Mouse (Mus musculus) ES-Bruce4 (cell line): ENCODE data around the gene Prkch. TPM values are rescaled to one million over a fixed set of nuclear protein-coding genes. Genes with fewer than 3 reads are reported as not detected.

Experiments used
- H3K27ac ChIP-seq: 2 replicates; pipeline ENCODE4 v1.5.1; 2012; ENCODE audit warnings: low read length, inconsistent platforms; ENCODE audit not compliant: insufficient read depth
- H3K27me3 ChIP-seq: 2 replicates; pipeline ENCODE4 v1.6.1; 2012; ENCODE audit warnings: mild to moderate bottlenecking, low read length, inconsistent platforms; ENCODE audit not compliant: control insufficient read depth, poor library complexity, insufficient read depth, severe bottlenecking
- H3K36me3 ChIP-seq: 2 replicates; pipeline ENCODE4 v1.6.1; 2012; ENCODE audit warnings: inconsistent platforms, mild to moderate bottlenecking, low read length, moderate library complexity; ENCODE audit not compliant: control insufficient read depth, poor library complexity, insufficient read depth, severe bottlenecking
- H3K4me1 ChIP-seq: one replicate; pipeline ENCODE4 v1.8.1; 2011; ENCODE audit warnings: low read length; ENCODE audit not compliant: control insufficient read depth, insufficient read depth
- H3K4me3 ChIP-seq: 2 replicates; pipeline ENCODE4 v1.5.1; 2011; ENCODE audit warnings: low read depth, mild to moderate bottlenecking, low read length
- H3K9ac ChIP-seq: 2 replicates; pipeline ENCODE4 v1.6.1; 2012; ENCODE audit warnings: low read depth, mild to moderate bottlenecking, inconsistent platforms; ENCODE audit not compliant: poor library complexity, severe bottlenecking
- H3K9me3 ChIP-seq: replicated peaks from 2 replicates; pipeline ENCODE4 v1.6.1; 2012; ENCODE audit warnings: mild to moderate bottlenecking, low read length, inconsistent platforms; ENCODE audit not compliant: control insufficient read depth, poor library complexity, insufficient read depth, severe bottlenecking
- CTCF ChIP-seq: IDR thresholded peaks from one replicate; pipeline ENCODE4 v1.8.1; 2011; ENCODE audit warnings: low read depth, low read length
- EP300 ChIP-seq: IDR thresholded peaks from 2 replicates; pipeline ENCODE4 v1.6.1; 2011; ENCODE audit warnings: low read depth, low read length; ENCODE audit not compliant: insufficient read depth
- POLR2A ChIP-seq: IDR thresholded peaks from one replicate; pipeline ENCODE4 v1.8.1; 2011; ENCODE audit warnings: low read length; ENCODE audit not compliant: insufficient read depth
- polyA plus RNA-seq: library from polyadenylated mRNA; stranded (reverse); fragments of >200 nt; gene quantifications from 2 replicates; pipeline ENCODE4 v1.2.4, GENCODE M21; 2011; ENCODE audit warnings: low read depth; ENCODE audit not compliant: missing spikeins, insufficient read depth, insufficient read length

Gene Prkch
- polyA plus RNA-seq, 1 experiment, result 1.8 TPM

DNA sequence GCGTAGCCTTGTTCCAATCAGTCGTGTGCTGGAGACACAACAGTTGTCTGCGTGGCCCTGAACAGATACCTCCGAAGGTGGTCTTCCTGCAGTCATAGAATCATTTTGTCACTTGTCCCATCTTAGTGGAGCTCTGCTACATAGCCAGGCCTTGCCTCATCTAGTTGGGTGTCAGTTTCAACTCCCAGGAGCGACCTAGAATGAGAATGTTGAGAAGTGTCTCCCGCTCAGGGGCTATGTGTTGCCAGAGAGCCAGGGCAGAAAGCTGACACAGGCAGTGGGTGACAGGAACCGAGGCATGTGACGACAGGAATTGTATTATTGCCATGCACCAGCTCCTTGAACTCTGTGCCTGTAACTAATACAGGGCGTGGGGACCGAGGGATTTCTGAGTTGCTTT, 133.4 kb downstream of the Prkch start:
- TF ChIP-seq POLR2A, result no peak
- no peak for TF ChIP-seq EP300
- no peak for TF ChIP-seq CTCF
- Histone ChIP-seq H3K4me1 (peaks cover 4% of the 10 kb centered on the region), H3K36me3 (no peaks in the 10 kb centered on the region), H3K4me3 (no peak overlapping the region), H3K9me3 (no peaks in the 10 kb centered on the region; the same call in 1 of the 2 replicates), H3K27me3 (no peaks in the 10 kb centered on the region), H3K27ac (no peak overlapping the region), H3K9ac (no peak overlapping the region)

DNA sequence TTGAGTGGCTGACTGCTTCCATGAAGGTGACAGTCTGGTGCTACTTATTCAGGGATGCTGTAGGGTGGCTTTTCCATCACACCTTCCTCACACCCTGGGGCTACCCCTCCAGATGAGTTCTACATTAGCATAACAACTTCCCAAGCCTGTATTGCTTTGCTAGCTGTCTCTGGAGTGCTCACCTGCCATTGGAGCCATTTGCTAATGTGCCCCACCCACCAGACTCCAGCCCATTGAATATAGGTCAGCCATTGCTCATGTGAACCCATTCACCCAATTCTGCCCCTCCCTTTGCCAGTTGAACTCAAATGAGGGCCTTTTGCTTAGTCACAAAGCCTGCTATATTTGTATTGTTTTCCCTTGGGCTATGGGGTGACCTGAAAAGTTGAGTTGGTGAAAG, 135.2 kb downstream of the Prkch start:
- peaks cover 4% of the 10 kb centered on the region for H3K4me1 ChIP-seq
- H3K27me3 ChIP-seq, result no peaks in the 10 kb centered on the region
- no peak for TF ChIP-seq CTCF
- TF ChIP-seq POLR2A, result no peak
- TF ChIP-seq EP300, result peak; percentile 80
- no peaks in the 10 kb centered on the region; the same call in 1 of the 2 replicates for H3K9me3 ChIP-seq
- H3K36me3 ChIP-seq, result no peaks in the 10 kb centered on the region
- H3K4me3 ChIP-seq, result no peak overlapping the region
- H3K27ac ChIP-seq, result no peak overlapping the region
- H3K9ac ChIP-seq, result no peak overlapping the region

DNA sequence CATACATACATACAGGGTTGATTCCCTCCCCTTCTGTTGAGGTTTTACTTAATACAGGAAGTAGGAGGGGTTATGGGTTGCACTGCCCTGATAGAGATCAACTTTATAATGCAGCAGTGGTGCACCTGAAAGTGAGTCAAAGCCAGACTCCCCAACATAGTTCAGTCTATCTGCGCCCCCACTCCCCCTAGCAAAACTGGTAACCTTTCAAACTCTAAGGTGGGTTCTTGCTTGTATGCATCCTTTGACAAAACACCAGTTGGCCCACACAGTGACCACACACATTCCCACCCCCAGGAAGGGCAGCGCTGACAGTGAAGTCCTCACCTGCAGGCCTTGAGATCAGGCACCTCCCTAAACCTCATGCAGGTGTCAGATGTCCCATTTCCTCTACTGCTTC, 135.9 kb downstream of the Prkch start:
- H3K9ac ChIP-seq, result no peak overlapping the region
- no peak overlapping the region for H3K27ac ChIP-seq
- no peaks in the 10 kb centered on the region for H3K36me3 ChIP-seq
- peaks cover 4% of the 10 kb centered on the region for H3K4me1 ChIP-seq
- H3K27me3 ChIP-seq, result no peaks in the 10 kb centered on the region
- H3K4me3 ChIP-seq, result no peak overlapping the region
- H3K9me3 ChIP-seq, result no peaks in the 10 kb centered on the region; the same call in 1 of the 2 replicates
- TF ChIP-seq POLR2A (no peak), EP300 (no peak), CTCF (no peak)

DNA sequence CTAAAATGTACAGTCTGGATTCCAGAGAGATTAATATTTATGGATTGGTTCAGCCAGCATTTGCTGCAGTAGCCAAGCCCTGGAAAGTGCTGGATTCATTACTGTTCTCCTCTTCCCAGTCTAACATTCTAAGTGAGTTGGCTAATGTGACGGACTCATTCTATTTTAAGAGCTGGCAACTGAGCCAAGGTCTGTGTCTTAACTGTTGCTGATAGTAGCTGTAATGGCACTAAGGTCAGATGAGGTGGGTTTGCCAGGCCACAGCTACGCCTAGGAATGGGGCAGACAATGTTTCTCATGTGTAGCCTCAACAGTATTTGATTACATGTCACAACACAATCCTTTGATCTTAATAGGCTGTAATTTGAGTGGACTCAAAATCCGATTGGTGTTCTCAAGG, 137.5 kb downstream of the Prkch start:
- Histone ChIP-seq H3K4me1 (peaks cover 4% of the 10 kb centered on the region), H3K27me3 (no peaks in the 10 kb centered on the region), H3K36me3 (no peaks in the 10 kb centered on the region), H3K4me3 (no peak overlapping the region), H3K27ac (no peak overlapping the region), H3K9ac (no peak overlapping the region), H3K9me3 (no peaks in the 10 kb centered on the region; the same call in 1 of the 2 replicates)
- no peak for TF ChIP-seq EP300
- TF ChIP-seq CTCF, result no peak
- no peak for TF ChIP-seq POLR2A

DNA sequence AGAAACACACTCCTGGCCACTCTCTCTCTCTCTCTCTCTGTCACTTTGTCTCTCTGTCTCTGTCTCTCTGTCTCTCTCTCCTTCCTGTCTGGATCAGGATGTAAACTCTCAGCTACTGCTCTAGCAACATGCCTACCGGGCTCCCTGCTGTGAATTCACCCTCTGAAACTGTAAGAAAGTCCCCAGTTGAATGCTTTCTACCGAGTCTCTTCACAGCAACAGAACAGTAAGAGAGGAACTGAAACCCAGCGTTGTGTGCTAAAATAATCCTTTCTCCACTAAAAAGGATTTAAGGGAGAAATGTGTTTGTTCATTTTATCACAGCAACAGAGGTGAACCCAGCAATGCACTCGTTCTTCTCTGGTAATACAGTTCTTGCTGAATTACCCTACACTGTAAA, 138.5 kb downstream of the Prkch start:
- Histone ChIP-seq H3K9ac (no peak overlapping the region), H3K27ac (no peak overlapping the region), H3K36me3 (no peaks in the 10 kb centered on the region), H3K4me3 (no peak overlapping the region), H3K9me3 (no peaks in the 10 kb centered on the region; the same call in 1 of the 2 replicates), H3K27me3 (no peaks in the 10 kb centered on the region), H3K4me1 (peaks cover 4% of the 10 kb centered on the region)
- no peak for TF ChIP-seq CTCF
- no peak for TF ChIP-seq POLR2A
- no peak for TF ChIP-seq EP300

DNA sequence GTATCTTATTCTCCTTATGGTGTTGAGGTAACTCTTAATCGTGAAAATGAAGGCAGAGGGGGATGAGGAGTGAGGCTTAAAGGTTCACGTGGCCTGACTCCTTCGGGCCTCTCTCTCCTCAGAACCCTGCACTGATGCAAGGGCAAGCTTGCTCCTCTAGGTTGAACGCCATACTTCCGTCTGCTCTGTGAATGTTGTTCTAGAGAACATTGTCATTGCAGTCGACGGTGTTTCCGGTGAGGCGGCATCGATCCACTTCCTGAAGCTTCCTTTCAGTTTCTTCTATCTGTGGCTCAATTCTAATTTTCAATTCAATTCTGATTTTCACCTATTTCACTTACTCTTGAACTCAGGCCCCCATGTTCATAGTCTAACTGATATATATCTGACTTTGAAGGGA, 139.3 kb downstream of the Prkch start:
- peaks cover 4% of the 10 kb centered on the region for H3K4me1 ChIP-seq
- no peaks in the 10 kb centered on the region; the same call in 1 of the 2 replicates for H3K9me3 ChIP-seq
- H3K27me3 ChIP-seq, result no peaks in the 10 kb centered on the region
- no peak overlapping the region for H3K4me3 ChIP-seq
- H3K36me3 ChIP-seq, result no peaks in the 10 kb centered on the region
- TF ChIP-seq CTCF (no peak), POLR2A (no peak), EP300 (no peak)
- no peak overlapping the region for H3K27ac ChIP-seq
- H3K9ac ChIP-seq, result no peak overlapping the region
